ENCODE assay signal across 16 mouse cellular contexts in genomic region chr15:25690066-25690745, GRCm38 (mm10).
DNase-seq lines count a peak whose midpoint lies in the region; ATAC-seq and TF ChIP-seq lines count a peak whose summit lies in the region.
"Had no signal": no experiment of that assay in that cellular context is flagged by ENCODE, and none has a peak within 500 bp of the region (broad histone marks: within the 10 kb centered on the region; RNA-seq: fewer than 3 reads in every experiment).

No protein-coding gene starts in this region.

- no peak overlapping the region for H3K4me3 ChIP-seq in neural tube, embryonic 11.5 days (ENCODE audit: low read depth, low read length)
- H3K4me3 ChIP-seq in neural tube, embryonic 15.5 days (replicated peaks): no peak overlapping the region
- no peak overlapping the region for H3K4me3 ChIP-seq in kidney, postnatal 0 days (replicated peaks; ENCODE audit: low read depth, low read length)
- H3K4me3 ChIP-seq: erythroblast, embryonic 14.5 days; liver, embryonic 15.5 days; megakaryocyte, embryonic 14.5 days had no signal

- peak; percentile 54 for DNase-seq in embryo, embryonic 10 days (ENCODE audit: low spot score)
- DNase-seq in embryo, embryonic 11 days: no peak
- no peak for DNase-seq in neural tube, embryonic 11.5 days (ENCODE audit: low spot score)
- no peak for DNase-seq in kidney, postnatal 0 days (ENCODE audit: low spot score)
- no peak for DNase-seq in c-Kit-positive CD71-positive TER-119-positive erythroid progenitor cells, embryonic 14.5 days (ENCODE audit: low spot score)
- DNase-seq in lung, postnatal 36 days: no peak
- no peak for DNase-seq in thymus, postnatal 4 days
- DNase-seq: adrenal gland, postnatal 10 days; cerebellum, adult 11-12 months; gastrocnemius, postnatal 36 days; spleen, adult 18-20 months; thymus, adult 18-20 months had no signal

- no peak overlapping the region for H3K27ac ChIP-seq in neural tube, embryonic 11.5 days (ENCODE audit: low read depth, low read length)
- no peak overlapping the region for H3K27ac ChIP-seq in neural tube, embryonic 15.5 days (replicated peaks)
- peak overlapping the region; percentile 1; the same call in 1 of the 2 replicates for H3K27ac ChIP-seq in kidney, postnatal 0 days
- H3K27ac ChIP-seq: liver, embryonic 15.5 days had no signal

- no peak overlapping the region for H3K9ac ChIP-seq in neural tube, embryonic 11.5 days (ENCODE audit: low read length)
- H3K9ac ChIP-seq in neural tube, embryonic 15.5 days (replicated peaks): no peak overlapping the region
- H3K9ac ChIP-seq in kidney, postnatal 0 days (ENCODE audit: low read depth, low read length): no peak overlapping the region
- H3K9ac ChIP-seq: liver, embryonic 15.5 days had no signal

- H3K4me1 ChIP-seq in neural tube, embryonic 11.5 days (ENCODE audit: control insufficient read depth, insufficient read depth, low read length): no peaks in the 10 kb centered on the region
- peaks cover 4% of the 10 kb centered on the region; the same call in 1 of the 2 replicates for H3K4me1 ChIP-seq in neural tube, embryonic 15.5 days
- H3K4me1 ChIP-seq in kidney, postnatal 0 days (replicated peaks; ENCODE audit: insufficient read depth, low read length): peaks cover 29% of the 10 kb centered on the region

- ATAC-seq in neural tube, embryonic 11.5 days (ENCODE audit: insufficient read depth, low FRiP score, low TSS enrichment): peak; percentile 53; the same call in 1 of the 2 replicates
- ATAC-seq in neural tube, embryonic 15.5 days (ENCODE audit: low FRiP score): no peak; the same call in 1 of the 2 replicates
- no peak for ATAC-seq in kidney, postnatal 0 days (replicated peaks; ENCODE audit: low FRiP score, low read depth)

- H3K27me3 ChIP-seq in neural tube, embryonic 11.5 days (ENCODE audit: control insufficient read depth, insufficient read depth, low read length): no peaks in the 10 kb centered on the region
- H3K27me3 ChIP-seq in neural tube, embryonic 15.5 days (replicated peaks): no peaks in the 10 kb centered on the region
- no peaks in the 10 kb centered on the region for H3K27me3 ChIP-seq in kidney, postnatal 0 days (ENCODE audit: insufficient read depth, low read length)
- H3K27me3 ChIP-seq: liver, embryonic 15.5 days; megakaryocyte, embryonic 14.5 days had no signal

- no peak overlapping the region for H3K4me2 ChIP-seq in neural tube, embryonic 11.5 days (ENCODE audit: low read depth)
- H3K4me2 ChIP-seq in neural tube, embryonic 15.5 days: no peak overlapping the region
- H3K4me2 ChIP-seq in kidney, postnatal 0 days (ENCODE audit: low read length): no peak overlapping the region
- H3K4me2 ChIP-seq: liver, embryonic 15.5 days had no signal

- no peaks in the 10 kb centered on the region for H3K36me3 ChIP-seq in neural tube, embryonic 11.5 days (ENCODE audit: control insufficient read depth, insufficient read depth, low read length)
- no peaks in the 10 kb centered on the region for H3K36me3 ChIP-seq in neural tube, embryonic 15.5 days
- no peaks in the 10 kb centered on the region for H3K36me3 ChIP-seq in kidney, postnatal 0 days (ENCODE audit: insufficient read depth, low read length)
- H3K36me3 ChIP-seq: liver, embryonic 15.5 days had no signal

- 38% methylated on average over 15 of the region's 15 CpGs for WGBS in neural tube, embryonic 11.5 days
- WGBS in neural tube, embryonic 15.5 days: 19% methylated on average over 15 of the region's 15 CpGs
- WGBS in kidney, postnatal 0 days: 63% methylated on average over 15 of the region's 15 CpGs

- H3K9me3 ChIP-seq in neural tube, embryonic 11.5 days (ENCODE audit: control insufficient read depth, low read length): no peaks in the 10 kb centered on the region
- H3K9me3 ChIP-seq in neural tube, embryonic 15.5 days (replicated peaks): no peaks in the 10 kb centered on the region
- no peaks in the 10 kb centered on the region for H3K9me3 ChIP-seq in kidney, postnatal 0 days (replicated peaks; ENCODE audit: low read length)
- H3K9me3 ChIP-seq: liver, embryonic 15.5 days; megakaryocyte, embryonic 14.5 days had no signal

- TF ChIP-seq CTCF in kidney, postnatal 0 days (IDR thresholded peaks at IDR 0.05; ENCODE audit: low read depth): peak; percentile 45
